Mouse (Mus musculus) WW6 (cell line): ENCODE measurements around the gene Rad9b.

Source experiments
- DNase-seq: peaks from one replicate; pipeline ENCODE4 v3.0.0-alpha.2; 2013; ENCODE audit warnings: low read depth, low spot score

Gene Rad9b

GRCm38 (mm10) chr5:122285029-122285766 lies 68.8 kb downstream of the Rad9b start:
- no peak for DNase-seq

- no peak for DNase-seq
Measured at GRCm38 (mm10) chr5:122284183-122285028, 69.6 kb downstream of the Rad9b start, which contains the start of gene Pptc7. Gene Pptc7 (plus strand): TSS chr5:122284365.

GRCm38 (mm10) chr5:122283828-122284182 lies 70.2 kb downstream of the Rad9b start:
- DNase-seq = no peak

GRCm38 (mm10) chr5:122280827-122281462 lies 73.1 kb downstream of the Rad9b start:
- DNase-seq = no peak

GRCm38 (mm10) chr5:122280422-122280826 lies 73.6 kb downstream of the Rad9b start:
- DNase-seq = no peak

GRCm38 (mm10) chr5:122279799-122280421 lies 74.1 kb downstream of the Rad9b start:
- DNase-seq = no peak

- DNase-seq = no peak
Measured at GRCm38 (mm10) chr5:122278946-122279345, 75.1 kb downstream of the Rad9b start.

GRCm38 (mm10) chr5:122274785-122275184 lies 79.2 kb downstream of the Rad9b start:
- peak; percentile 85 for DNase-seq
